Mouse (Mus musculus): Measurements from ENCODE around the gene Sh2b3.

GRCm38 (mm10) chr5:121817551-121817950, 19.9 kb downstream of the Sh2b3 start:
- no peak for TF ChIP-seq ZC3H11A (IDR thresholded peaks at IDR 0.05; ENCODE audit: low read depth, low read length)
- no peak for TF ChIP-seq CTCF (conservative IDR thresholded peaks at IDR 0.05 in 1 of 2, IDR thresholded peaks at IDR 0.05 in 1 of 2; ENCODE audit: low read depth in 2 of 2, low read length in 2 of 2)
